Comparison of ENCODE assay signal across 16 mouse cellular contexts in genomic region chr5:37117126-37117525, GRCm38 (mm10). TPM values are rescaled to one million over a fixed set of nuclear protein-coding genes. Genes with fewer than 3 reads are reported as not detected.
A peak's percentile ranks its signal among the peaks of the same experiment; 100 is the strongest.
DNase-seq lines count a peak whose midpoint lies in the region; ATAC-seq and TF ChIP-seq lines count a peak whose summit lies in the region.
"Had no signal": no experiment of that assay in that cellular context is flagged by ENCODE, and none has a peak within 500 bp of the region (broad histone marks: within the 10 kb centered on the region; RNA-seq: fewer than 3 reads in every experiment).

No protein-coding gene starts in this region.

- TF ChIP-seq CTCF in forebrain, postnatal 0 days (IDR thresholded peaks at IDR 0.05; ENCODE audit: low read depth), result peak; percentile 49

- H3K9me3 ChIP-seq in hindbrain, embryonic 15.5 days, result no peaks in the 10 kb centered on the region
- H3K9me3 ChIP-seq in hindbrain, embryonic 13.5 days, result no peaks in the 10 kb centered on the region
- no peaks in the 10 kb centered on the region for H3K9me3 ChIP-seq in forebrain, postnatal 0 days (ENCODE audit: low read length)
- H3K9me3 ChIP-seq: midbrain, embryonic 12.5 days had no signal

- no peaks in the 10 kb centered on the region for H3K4me1 ChIP-seq in hindbrain, embryonic 15.5 days (replicated peaks)
- H3K4me1 ChIP-seq in hindbrain, embryonic 13.5 days (replicated peaks), result peaks cover 9% of the 10 kb centered on the region
- no peaks in the 10 kb centered on the region for H3K4me1 ChIP-seq in forebrain, postnatal 0 days (ENCODE audit: insufficient read depth)

- WGBS in hindbrain, embryonic 15.5 days, result 58% methylated on average over 9 of the region's 9 CpGs
- WGBS in hindbrain, embryonic 13.5 days, result 53% methylated on average over 9 of the region's 9 CpGs
- WGBS in forebrain, postnatal 0 days, result 57% methylated on average over 9 of the region's 9 CpGs

- no peak overlapping the region for H3K27ac ChIP-seq in hindbrain, embryonic 15.5 days (replicated peaks)
- no peak overlapping the region for H3K27ac ChIP-seq in hindbrain, embryonic 13.5 days
- H3K27ac ChIP-seq in forebrain, postnatal 0 days (ENCODE audit: low read depth, low read length), result no peak overlapping the region
- H3K27ac ChIP-seq: midbrain, embryonic 12.5 days had no signal

- no peak overlapping the region for H3K4me2 ChIP-seq in hindbrain, embryonic 15.5 days
- no peak overlapping the region for H3K4me2 ChIP-seq in hindbrain, embryonic 13.5 days
- no peak overlapping the region for H3K4me2 ChIP-seq in forebrain, postnatal 0 days (ENCODE audit: low read depth)
- H3K4me2 ChIP-seq: midbrain, embryonic 12.5 days had no signal

- 0 out of 2 replicates have a peak, but pooled peaks have one; percentile 35 for ATAC-seq in hindbrain, embryonic 15.5 days (ENCODE audit: low FRiP score, low read depth)
- ATAC-seq in hindbrain, embryonic 13.5 days (ENCODE audit: low FRiP score), result no peak
- no peak for ATAC-seq in forebrain, postnatal 0 days
- ATAC-seq: CD4-positive, CD25-positive, alpha-beta regulatory T cell, adult 4 months had no signal

- no peaks in the 10 kb centered on the region for H3K27me3 ChIP-seq in hindbrain, embryonic 15.5 days
- no peaks in the 10 kb centered on the region for H3K27me3 ChIP-seq in hindbrain, embryonic 13.5 days
- no peaks in the 10 kb centered on the region for H3K27me3 ChIP-seq in forebrain, postnatal 0 days (ENCODE audit: insufficient read depth, low read length)
- H3K27me3 ChIP-seq: midbrain, embryonic 12.5 days had no signal

- no peak overlapping the region for H3K4me3 ChIP-seq in hindbrain, embryonic 15.5 days
- H3K4me3 ChIP-seq in hindbrain, embryonic 13.5 days, result no peak overlapping the region
- no peak overlapping the region for H3K4me3 ChIP-seq in forebrain, postnatal 0 days (ENCODE audit: low read depth, low read length)
- H3K4me3 ChIP-seq: midbrain, embryonic 12.5 days had no signal

- DNase-seq in thymus, postnatal 25 days, result peak; percentile 14
- no peak for DNase-seq in thymus, postnatal 36 days
- DNase-seq in forebrain, postnatal 0 days, result no peak
- DNase-seq in heart, adult 9 months (ENCODE audit: low spot score in 2 of 2), result no peak
- no peak for DNase-seq in right cerebral cortex, adult 18-20 months
- DNase-seq: adrenal gland, adult 8-10 months; kidney, adult 11 months; kidney, postnatal 4 days; lung, adult 2 months had no signal

- peaks cover 5% of the 10 kb centered on the region; the same call in 1 of the 2 replicates for H3K36me3 ChIP-seq in hindbrain, embryonic 15.5 days
- H3K36me3 ChIP-seq in hindbrain, embryonic 13.5 days, result peaks cover 18% of the 10 kb centered on the region
- peaks cover 23% of the 10 kb centered on the region for H3K36me3 ChIP-seq in forebrain, postnatal 0 days (ENCODE audit: insufficient read depth)
- H3K36me3 ChIP-seq: midbrain, embryonic 12.5 days had no signal

- H3K9ac ChIP-seq in hindbrain, embryonic 15.5 days, result no peak overlapping the region
- H3K9ac ChIP-seq in hindbrain, embryonic 13.5 days, result no peak overlapping the region
- no peak overlapping the region for H3K9ac ChIP-seq in forebrain, postnatal 0 days
- H3K9ac ChIP-seq: midbrain, embryonic 12.5 days had no signal

RNA-seq across cellular contexts. Expression of gene Gm1043, which starts 32.0 kb away (rescaled TPM):
- polyA plus RNA-seq in hindbrain, embryonic 15.5 days (2015; fragmentation: Nextera tagmentation; extraction: Ambion mirVana), result 1.5 and 2.2 TPM in 2 replicates
- polyA plus RNA-seq in hindbrain, embryonic 13.5 days (2015; fragmentation: Nextera tagmentation; extraction: Ambion mirVana), result 1.5 and 1.6 TPM in 2 replicates
- total RNA-seq in forebrain, postnatal 0 days (2014; rRNA removed), result 22.1 and 26.4 TPM in 2 replicates
- polyA plus RNA-seq in forebrain, postnatal 0 days (2015; fragmentation: Nextera tagmentation; extraction: Ambion mirVana), result 1.1 and 1.4 TPM in 2 replicates
- total RNA-seq: common myeloid progenitor, adult 5-6 weeks; gastrocnemius, postnatal 4 days had no signal
- polyA plus RNA-seq: heart, embryonic 16.5 days had no signal
